Mouse (Mus musculus) ES-Bruce4 (cell line): Measurements from ENCODE around the gene 5730522E02Rik. TPM values are rescaled to one million over a fixed set of nuclear protein-coding genes. Genes with fewer than 3 reads are reported as not detected.

Source experiments
- H3K27ac ChIP-seq: 2 replicates; pipeline ENCODE4 v1.5.1; 2012; ENCODE audit warnings: low read length, inconsistent platforms; ENCODE audit not compliant: insufficient read depth
- H3K27me3 ChIP-seq: 2 replicates; pipeline ENCODE4 v1.6.1; 2012; ENCODE audit warnings: mild to moderate bottlenecking, low read length, inconsistent platforms; ENCODE audit not compliant: control insufficient read depth, poor library complexity, insufficient read depth, severe bottlenecking
- H3K36me3 ChIP-seq: 2 replicates; pipeline ENCODE4 v1.6.1; 2012; ENCODE audit warnings: inconsistent platforms, mild to moderate bottlenecking, low read length, moderate library complexity; ENCODE audit not compliant: control insufficient read depth, poor library complexity, insufficient read depth, severe bottlenecking
- H3K4me1 ChIP-seq: one replicate; pipeline ENCODE4 v1.8.1; 2011; ENCODE audit warnings: low read length; ENCODE audit not compliant: control insufficient read depth, insufficient read depth
- H3K4me3 ChIP-seq: 2 replicates; pipeline ENCODE4 v1.5.1; 2011; ENCODE audit warnings: low read depth, mild to moderate bottlenecking, low read length
- H3K9ac ChIP-seq: 2 replicates; pipeline ENCODE4 v1.6.1; 2012; ENCODE audit warnings: low read depth, mild to moderate bottlenecking, inconsistent platforms; ENCODE audit not compliant: poor library complexity, severe bottlenecking
- H3K9me3 ChIP-seq: replicated peaks from 2 replicates; pipeline ENCODE4 v1.6.1; 2012; ENCODE audit warnings: mild to moderate bottlenecking, low read length, inconsistent platforms; ENCODE audit not compliant: control insufficient read depth, poor library complexity, insufficient read depth, severe bottlenecking
- CTCF ChIP-seq: IDR thresholded peaks from one replicate; pipeline ENCODE4 v1.8.1; 2011; ENCODE audit warnings: low read depth, low read length
- EP300 ChIP-seq: IDR thresholded peaks from 2 replicates; pipeline ENCODE4 v1.6.1; 2011; ENCODE audit warnings: low read depth, low read length; ENCODE audit not compliant: insufficient read depth
- POLR2A ChIP-seq: IDR thresholded peaks from one replicate; pipeline ENCODE4 v1.8.1; 2011; ENCODE audit warnings: low read length; ENCODE audit not compliant: insufficient read depth
- polyA plus RNA-seq: library from polyadenylated mRNA; stranded (reverse); fragments of >200 nt; gene quantifications from 2 replicates; pipeline ENCODE4 v1.2.4, GENCODE M21; 2011; ENCODE audit warnings: low read depth; ENCODE audit not compliant: missing spikeins, insufficient read depth, insufficient read length

The 5730522E02Rik gene
- polyA plus RNA-seq, 1 experiment, result not detected

GRCm38 (mm10) chr11:26076335-26076734, 134.2 kb downstream of the 5730522E02Rik start:
- Histone ChIP-seq H3K27me3 (no peaks in the 10 kb centered on the region), H3K9me3 (no peaks in the 10 kb centered on the region), H3K9ac (no peak overlapping the region), H3K27ac (no peak overlapping the region), H3K4me3 (no peak overlapping the region), H3K4me1 (no peaks in the 10 kb centered on the region), H3K36me3 (no peaks in the 10 kb centered on the region)
- TF ChIP-seq POLR2A, result no peak
- no peak for TF ChIP-seq EP300
- TF ChIP-seq CTCF, result no peak

- H3K27me3 ChIP-seq, result no peaks in the 10 kb centered on the region
- H3K9ac ChIP-seq, result no peak overlapping the region
- H3K27ac ChIP-seq, result no peak overlapping the region
- no peaks in the 10 kb centered on the region for H3K36me3 ChIP-seq
- no peaks in the 10 kb centered on the region for H3K4me1 ChIP-seq
- no peak overlapping the region for H3K4me3 ChIP-seq
- TF ChIP-seq EP300, result no peak
- no peak for TF ChIP-seq POLR2A
- TF ChIP-seq CTCF, result no peak
- H3K9me3 ChIP-seq, result no peaks in the 10 kb centered on the region
Observed at GRCm38 (mm10) chr11:26075536-26075935, 135.0 kb downstream of the 5730522E02Rik start.

- Histone ChIP-seq H3K4me1 (no peaks in the 10 kb centered on the region), H3K9me3 (no peaks in the 10 kb centered on the region), H3K9ac (no peak overlapping the region), H3K27ac (no peak overlapping the region), H3K36me3 (no peaks in the 10 kb centered on the region), H3K4me3 (no peak overlapping the region), H3K27me3 (no peaks in the 10 kb centered on the region)
- TF ChIP-seq EP300 (no peak), POLR2A (no peak), CTCF (peak; percentile 77)
Observed at GRCm38 (mm10) chr11:26073638-26074294, 136.8 kb downstream of the 5730522E02Rik start.

- Histone ChIP-seq H3K36me3 (no peaks in the 10 kb centered on the region), H3K9me3 (no peaks in the 10 kb centered on the region), H3K27ac (no peak overlapping the region), H3K9ac (no peak overlapping the region), H3K27me3 (no peaks in the 10 kb centered on the region), H3K4me3 (no peak overlapping the region), H3K4me1 (no peaks in the 10 kb centered on the region)
- TF ChIP-seq CTCF, result no peak
- no peak for TF ChIP-seq EP300
- no peak for TF ChIP-seq POLR2A
Observed at GRCm38 (mm10) chr11:26072101-26072500, 138.5 kb downstream of the 5730522E02Rik start.

- Histone ChIP-seq H3K9me3 (no peaks in the 10 kb centered on the region), H3K27ac (no peak overlapping the region), H3K4me3 (no peak overlapping the region), H3K36me3 (no peaks in the 10 kb centered on the region), H3K4me1 (no peaks in the 10 kb centered on the region), H3K27me3 (no peaks in the 10 kb centered on the region), H3K9ac (no peak overlapping the region)
- TF ChIP-seq POLR2A, result no peak
- TF ChIP-seq CTCF, result no peak
- TF ChIP-seq EP300, result no peak
Observed at GRCm38 (mm10) chr11:26063252-26063651, 147.3 kb downstream of the 5730522E02Rik start.

GRCm38 (mm10) chr11:26061471-26062137, 149.0 kb downstream of the 5730522E02Rik start:
- Histone ChIP-seq H3K4me1 (no peaks in the 10 kb centered on the region), H3K9me3 (no peaks in the 10 kb centered on the region), H3K27me3 (no peaks in the 10 kb centered on the region), H3K27ac (no peak overlapping the region), H3K9ac (no peak overlapping the region), H3K36me3 (no peaks in the 10 kb centered on the region), H3K4me3 (no peak overlapping the region)
- TF ChIP-seq EP300, result no peak
- TF ChIP-seq POLR2A, result no peak
- TF ChIP-seq CTCF, result no peak
